Mouse (Mus musculus) small intestine, adult 2 months (tissue): Measurements from ENCODE around the gene Vmp1.

Experiments
- CTCF ChIP-seq: fragments of 200-500 bp; IDR thresholded peaks from 2 replicates; pipeline ENCODE4 v1.5.1; 2012; ENCODE audit warnings: low read depth, mild to moderate bottlenecking, control low read depth, inconsistent platforms, low read length, moderate library complexity, mixed read lengths; ENCODE audit not compliant: insufficient replicate concordance, insufficient read length; ENCODE audit errors: extremely low read depth
- POLR2A ChIP-seq: fragments of 200-500 bp; IDR thresholded peaks from 2 replicates; pipeline ENCODE4 v1.6.1; 2012; ENCODE audit warnings: low read depth, mild to moderate bottlenecking, control low read depth, inconsistent platforms, low read length, moderate library complexity

DNA sequence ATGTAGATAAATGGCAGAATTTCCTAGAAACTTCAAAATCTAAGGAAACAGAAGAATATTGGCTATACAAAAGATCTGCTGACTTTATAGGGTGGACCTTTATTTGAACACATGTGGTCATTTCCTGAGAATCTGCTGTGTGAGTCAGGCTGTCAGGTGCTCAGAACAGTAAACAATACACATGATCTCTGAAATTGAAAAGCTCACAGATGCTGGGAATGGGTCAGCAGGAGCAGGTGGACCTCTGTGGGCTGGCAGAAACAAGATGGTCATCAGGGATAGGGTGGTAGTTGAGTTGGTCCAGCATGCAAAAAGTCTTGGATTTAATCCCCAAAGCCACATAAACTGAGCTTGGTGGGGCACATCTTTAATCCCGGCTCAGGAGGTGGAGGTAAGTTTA lies 85.1 kb downstream of the Vmp1 start:
- TF ChIP-seq CTCF = no peak
- no peak for TF ChIP-seq POLR2A
